Mouse (Mus musculus) ES-E14 (cell line): Measurements from ENCODE around the gene Stx11.

Experiments
- CHD2 ChIP-seq: IDR thresholded peaks from 2 replicates; pipeline ENCODE4 v1.6.1; 2014; ENCODE audit warnings: mild to moderate bottlenecking, low read depth, low read length, inconsistent platforms
- MAFK ChIP-seq: IDR thresholded peaks from 2 replicates; pipeline ENCODE4 v1.6.1; 2014; ENCODE audit warnings: mild to moderate bottlenecking, low read depth, low read length, inconsistent platforms; ENCODE audit not compliant: insufficient read depth
- ZC3H11A ChIP-seq: IDR thresholded peaks from 2 replicates; pipeline ENCODE4 v1.6.1; 2012; ENCODE audit warnings: low read depth, mild to moderate bottlenecking, inconsistent platforms, low read length, borderline replicate concordance

GRCm38 (mm10) chr10:12963362-12964147, 543 bp downstream of the Stx11 start:
- TF ChIP-seq ZC3H11A (no peak), MAFK (no peak), CHD2 (no peak)
